Mouse (Mus musculus): Measurements from ENCODE around the gene Vps26a. TPM values are rescaled to one million over a fixed set of nuclear protein-coding genes. Genes with fewer than 3 reads are reported as not detected.

Gene Vps26a
- 1.1 and 8.9 TPM in 2 replicates for polyA plus RNA-seq (2012; ENCODE audit: insufficient read depth, low replicate concordance)

DNA sequence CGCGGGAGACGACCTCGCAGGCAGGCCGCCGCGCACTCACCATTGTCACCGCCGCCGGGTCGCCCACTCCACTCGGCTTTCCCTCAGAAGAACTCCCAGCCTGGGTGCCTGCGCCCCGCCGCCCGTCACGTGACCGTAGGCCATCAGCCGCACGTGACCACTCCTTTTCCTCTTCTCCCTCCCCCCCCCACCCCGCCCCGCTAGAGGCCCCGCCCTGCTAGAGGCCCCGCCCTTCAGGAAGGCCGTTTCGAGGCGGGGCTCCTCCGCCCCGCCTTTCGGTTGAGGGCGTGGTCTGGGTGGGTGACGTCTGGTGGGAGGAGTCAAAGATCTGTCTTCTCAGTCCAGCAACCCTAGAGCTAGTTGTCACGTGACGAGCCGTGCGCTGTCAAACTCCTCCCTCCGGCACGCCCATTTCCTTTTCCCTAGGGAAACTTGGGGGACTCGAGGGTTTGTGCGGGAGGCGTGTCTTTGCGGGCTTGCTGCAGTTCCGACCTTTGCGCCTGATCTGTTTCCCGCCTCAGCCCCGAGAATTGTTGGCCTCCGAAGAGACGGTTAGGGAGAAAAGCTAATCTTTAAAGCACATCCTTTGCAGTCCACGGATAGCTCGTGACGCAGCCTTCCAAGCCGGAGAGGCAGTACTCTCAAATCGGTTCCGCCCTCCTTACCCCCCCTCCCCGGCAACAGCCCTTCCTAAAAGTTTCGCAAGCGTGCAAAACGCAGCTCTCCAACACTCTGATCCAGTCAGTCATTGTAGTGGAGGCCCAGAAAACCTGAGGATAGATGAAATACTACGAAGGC is at the start of gene Vps26a:
Vps26a (minus strand) TSS at position 188 of the 798 bp plus-strand sequence.
- peaks cover 11% of the 10 kb centered on the region for H3K36me3 ChIP-seq (replicated peaks; ENCODE audit: low read length)
- H3K4me1 ChIP-seq: peaks cover 27% of the 10 kb centered on the region
- TF ChIP-seq FLI1 (IDR thresholded peaks at IDR 0.05; ENCODE audit: low read length): no peak
- no peak for TF ChIP-seq GATA1 (IDR thresholded peaks at IDR 0.05; ENCODE audit: borderline replicate concordance, low read length)
- H3K4me3 ChIP-seq (replicated peaks): peak within 1 kb of the TSS; percentile 97
- no peaks in the 10 kb centered on the region for H3K9me3 ChIP-seq
- no peaks in the 10 kb centered on the region for H3K27me3 ChIP-seq (replicated peaks)

DNA sequence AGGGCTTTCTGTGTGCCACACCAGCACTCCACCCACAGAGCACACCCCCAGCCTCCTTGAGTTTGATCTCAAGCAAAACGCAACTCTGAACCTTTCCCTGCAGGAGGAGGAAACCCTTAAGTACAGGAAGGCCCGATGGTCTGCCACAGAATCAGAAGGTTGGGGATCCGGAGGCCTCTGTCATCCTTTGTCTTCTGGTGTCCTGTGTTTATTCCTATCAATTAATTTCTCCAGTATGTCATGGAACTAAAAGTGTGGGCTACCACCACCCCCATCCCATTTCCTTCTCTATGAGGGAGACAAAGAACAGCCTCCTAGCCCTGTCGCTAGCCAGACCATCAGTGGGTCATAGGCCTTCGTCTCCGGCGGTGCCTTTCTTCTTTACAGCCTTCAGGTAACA is 47.9 kb upstream of the Vps26a start:
- no peaks in the 10 kb centered on the region; the same call in 1 of the 2 replicates for H3K9me3 ChIP-seq
- TF ChIP-seq GATA1 (IDR thresholded peaks at IDR 0.05; ENCODE audit: borderline replicate concordance, low read length) (no peak), FLI1 (IDR thresholded peaks at IDR 0.05; ENCODE audit: low read length) (no peak)

DNA sequence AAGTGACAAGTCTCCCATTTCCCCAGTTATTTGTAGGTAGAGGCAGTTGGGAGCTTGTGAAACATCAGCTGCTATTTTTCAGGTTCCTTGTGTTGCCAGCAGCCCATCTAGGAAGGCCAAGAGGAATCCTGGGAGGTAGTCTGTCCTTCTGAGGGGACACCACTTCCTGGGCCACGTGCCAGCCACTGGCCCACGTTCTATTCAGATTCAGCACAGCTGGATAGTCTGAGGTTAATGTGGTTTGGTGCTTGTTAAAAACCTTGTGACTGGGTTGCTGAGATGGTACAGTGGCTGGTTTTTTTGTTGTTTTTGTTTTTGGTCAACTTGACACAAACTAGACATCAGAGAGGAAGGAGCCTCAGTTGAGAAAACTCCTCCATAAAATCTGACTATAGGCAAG is 46.2 kb upstream of the Vps26a start:
- TF ChIP-seq FLI1 (IDR thresholded peaks at IDR 0.05; ENCODE audit: low read length): no peak
- no peak for TF ChIP-seq GATA1 (IDR thresholded peaks at IDR 0.05; ENCODE audit: borderline replicate concordance, low read length)
- Histone ChIP-seq H3K36me3 (replicated peaks; ENCODE audit: low read length) (no peaks in the 10 kb centered on the region), H3K9me3 (no peaks in the 10 kb centered on the region; the same call in 1 of the 2 replicates), H3K27me3 (replicated peaks) (peaks cover 6% of the 10 kb centered on the region), H3K4me3 (replicated peaks) (no peak overlapping the region), H3K4me1 (peaks cover 68% of the 10 kb centered on the region)

More for the DNA sequence above, 47.9 kb upstream of the Vps26a start:
- no peaks in the 10 kb centered on the region for H3K36me3 ChIP-seq (replicated peaks; ENCODE audit: low read length)
- H3K4me1 ChIP-seq: peaks cover 78% of the 10 kb centered on the region
- no peak overlapping the region for H3K4me3 ChIP-seq (replicated peaks)
- H3K27me3 ChIP-seq (replicated peaks): peaks cover 6% of the 10 kb centered on the region

DNA sequence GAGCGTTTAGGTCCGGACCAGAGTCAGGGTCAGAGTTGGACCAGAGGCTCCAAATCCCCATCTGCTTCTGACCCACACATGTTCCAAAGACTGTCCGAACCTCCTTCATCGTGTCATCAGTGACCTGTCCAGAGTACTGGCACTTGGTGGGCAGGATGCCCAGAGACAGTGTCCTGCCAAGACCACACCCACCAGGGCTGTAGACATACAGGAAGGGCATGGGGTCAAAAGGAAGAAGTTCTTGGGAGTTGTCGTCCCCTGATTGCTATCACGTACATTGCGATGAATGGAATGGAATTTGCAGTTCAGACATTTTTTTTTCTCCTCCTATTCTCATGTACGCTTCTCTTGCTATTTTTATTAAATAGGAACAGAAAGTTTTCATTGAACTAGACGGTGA is 43.6 kb upstream of the Vps26a start:
- TF ChIP-seq FLI1 (IDR thresholded peaks at IDR 0.05; ENCODE audit: low read length): no peak
- TF ChIP-seq GATA1 (IDR thresholded peaks at IDR 0.05; ENCODE audit: borderline replicate concordance, low read length): no peak

DNA sequence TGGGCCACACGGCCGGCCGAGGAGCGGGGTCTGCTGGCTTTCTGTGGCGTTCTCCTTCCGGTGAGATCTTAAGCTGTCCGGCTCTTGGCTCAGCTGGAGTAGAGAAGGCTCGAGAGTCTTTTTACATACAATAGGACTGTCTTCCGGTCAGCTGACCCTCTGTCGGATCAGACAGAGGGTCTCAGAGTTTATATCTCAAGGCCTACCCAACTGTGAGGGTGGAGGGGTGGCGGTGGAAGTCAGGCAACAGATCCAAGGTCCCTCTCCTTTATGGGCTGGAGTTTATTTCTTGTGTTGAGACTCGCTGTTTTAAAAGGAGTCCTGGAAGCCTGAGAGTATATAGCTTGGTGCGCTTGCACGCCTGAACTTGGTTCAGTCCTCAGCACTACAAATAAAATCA is 40.7 kb upstream of the Vps26a start, which contains the start of gene Srgn:
Srgn (minus strand) TSS at position 101 of the 400 bp plus-strand sequence.
- Histone ChIP-seq H3K27me3 (replicated peaks) (peaks cover 4% of the 10 kb centered on the region), H3K36me3 (replicated peaks; ENCODE audit: low read length) (no peaks in the 10 kb centered on the region), H3K4me1 (peaks cover 69% of the 10 kb centered on the region), H3K9me3 (no peaks in the 10 kb centered on the region), H3K4me3 (replicated peaks) (no peak within 1 kb of the TSS)
- TF ChIP-seq FLI1 (IDR thresholded peaks at IDR 0.05; ENCODE audit: low read length) (no peak), GATA1 (IDR thresholded peaks at IDR 0.05; ENCODE audit: borderline replicate concordance, low read length) (no peak)

More for the DNA sequence above, 43.6 kb upstream of the Vps26a start:
- H3K36me3 ChIP-seq (replicated peaks; ENCODE audit: low read length): no peaks in the 10 kb centered on the region
- peaks cover 4% of the 10 kb centered on the region for H3K27me3 ChIP-seq (replicated peaks)
- H3K9me3 ChIP-seq: no peaks in the 10 kb centered on the region
- H3K4me1 ChIP-seq: peaks cover 73% of the 10 kb centered on the region
- no peak overlapping the region for H3K4me3 ChIP-seq (replicated peaks)

DNA sequence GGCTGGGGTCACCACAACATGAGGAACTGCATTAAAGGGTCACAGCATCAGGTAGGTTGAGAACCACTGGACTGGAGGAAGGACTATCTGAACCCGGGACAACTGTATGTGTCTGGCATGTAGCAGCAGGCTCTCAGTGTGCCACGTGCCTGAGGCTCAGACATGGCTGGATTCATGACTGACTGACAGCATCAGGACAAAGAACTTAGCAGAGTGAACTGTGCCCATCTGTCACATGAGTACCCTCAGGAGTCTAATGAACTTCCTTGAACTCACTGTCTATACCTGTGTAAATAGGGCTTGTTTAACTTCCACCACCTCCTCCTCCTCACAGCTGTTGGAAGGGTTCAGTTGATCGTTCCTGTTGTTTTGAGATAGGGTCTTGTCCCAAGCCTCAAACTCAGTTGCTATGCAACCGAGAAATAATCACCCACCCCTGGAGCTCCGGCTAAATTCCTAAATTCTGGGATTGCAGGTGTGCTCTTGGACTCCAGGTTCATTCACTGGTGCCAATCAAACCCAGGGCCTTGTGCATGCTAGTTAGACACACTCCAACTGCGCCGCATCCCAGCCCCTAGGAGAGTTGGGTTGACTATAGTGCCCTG is 35.8 kb upstream of the Vps26a start:
- no peaks in the 10 kb centered on the region for H3K27me3 ChIP-seq (replicated peaks)
- H3K4me3 ChIP-seq (replicated peaks): peak overlapping the region; percentile 1
- TF ChIP-seq GATA1 (IDR thresholded peaks at IDR 0.05; ENCODE audit: borderline replicate concordance, low read length): no peak
- TF ChIP-seq FLI1 (IDR thresholded peaks at IDR 0.05; ENCODE audit: low read length): no peak
- H3K4me1 ChIP-seq: peaks cover 81% of the 10 kb centered on the region
- H3K9me3 ChIP-seq: no peaks in the 10 kb centered on the region
- no peaks in the 10 kb centered on the region for H3K36me3 ChIP-seq (replicated peaks; ENCODE audit: low read length)

DNA sequence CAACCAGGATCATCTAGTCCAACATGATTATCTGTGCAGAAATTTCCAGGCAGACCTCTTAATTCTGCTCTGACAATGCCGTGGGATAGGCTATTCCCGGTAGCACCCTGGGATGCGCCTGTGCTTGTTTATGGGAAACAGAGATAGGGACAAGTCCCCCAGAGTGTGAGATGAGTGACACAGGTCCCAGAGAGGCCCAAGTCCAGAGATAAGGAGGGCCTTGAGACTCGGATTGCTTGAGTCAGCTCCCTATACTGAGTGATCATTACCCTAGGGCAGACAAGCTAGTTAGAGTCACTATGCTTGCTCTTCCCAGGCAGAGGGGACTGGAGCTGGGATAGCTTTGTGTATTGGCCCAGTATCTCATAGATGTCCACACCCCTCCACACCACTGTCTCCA is 35.2 kb upstream of the Vps26a start:
- TF ChIP-seq FLI1 (IDR thresholded peaks at IDR 0.05; ENCODE audit: low read length) (no peak), GATA1 (IDR thresholded peaks at IDR 0.05; ENCODE audit: borderline replicate concordance, low read length) (no peak)
- Histone ChIP-seq H3K9me3 (no peaks in the 10 kb centered on the region), H3K36me3 (replicated peaks; ENCODE audit: low read length) (no peaks in the 10 kb centered on the region), H3K4me3 (replicated peaks) (peak overlapping the region; percentile 20), H3K27me3 (replicated peaks) (no peaks in the 10 kb centered on the region), H3K4me1 (peaks cover 81% of the 10 kb centered on the region)

DNA sequence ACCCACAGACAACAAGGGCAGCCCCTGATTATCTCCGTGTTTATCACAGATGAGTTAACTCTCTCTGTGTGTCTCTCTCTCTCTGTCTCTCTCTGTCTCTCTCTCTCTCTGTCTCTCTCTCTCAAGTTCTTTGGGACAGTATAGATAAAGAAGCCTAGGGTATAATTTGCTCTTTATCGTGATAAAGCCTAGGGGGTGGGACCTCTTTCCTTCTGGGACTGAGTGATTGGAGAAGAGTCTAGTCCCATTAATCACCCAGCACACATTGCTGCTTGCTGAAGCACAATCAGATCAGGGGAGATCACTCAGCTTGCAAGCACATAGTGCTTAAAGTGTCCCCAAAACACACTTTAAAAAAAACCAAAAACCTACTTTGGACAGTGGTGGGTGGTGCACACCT is 34.3 kb upstream of the Vps26a start:
- Histone ChIP-seq H3K27me3 (replicated peaks) (no peaks in the 10 kb centered on the region), H3K4me3 (replicated peaks) (no peak overlapping the region), H3K36me3 (replicated peaks; ENCODE audit: low read length) (no peaks in the 10 kb centered on the region), H3K4me1 (peaks cover 76% of the 10 kb centered on the region), H3K9me3 (no peaks in the 10 kb centered on the region)
- no peak for TF ChIP-seq GATA1 (IDR thresholded peaks at IDR 0.05; ENCODE audit: borderline replicate concordance, low read length)
- TF ChIP-seq FLI1 (IDR thresholded peaks at IDR 0.05; ENCODE audit: low read length): no peak

DNA sequence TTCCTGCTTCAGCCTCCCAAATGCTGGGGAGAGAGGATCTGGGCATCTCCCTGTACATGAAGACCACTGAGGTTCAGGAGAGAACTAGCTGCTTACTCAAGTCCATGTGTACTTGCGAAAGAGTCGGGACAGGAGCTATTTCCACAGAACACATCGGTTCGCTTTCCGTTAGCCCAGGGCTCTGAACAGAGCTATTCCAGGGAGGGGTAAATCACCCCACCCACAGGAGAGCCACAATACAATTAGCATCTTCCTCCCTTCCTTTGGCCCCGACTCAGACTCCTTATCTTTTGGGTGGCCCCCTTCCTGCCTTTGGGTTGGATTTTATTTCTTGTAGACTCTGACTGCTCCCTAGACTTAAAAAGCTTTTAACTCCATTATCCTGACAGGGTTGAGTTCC is 30.9 kb upstream of the Vps26a start:
- H3K4me1 ChIP-seq: peaks cover 53% of the 10 kb centered on the region
- TF ChIP-seq FLI1 (IDR thresholded peaks at IDR 0.05; ENCODE audit: low read length) (no peak), GATA1 (IDR thresholded peaks at IDR 0.05; ENCODE audit: borderline replicate concordance, low read length) (no peak)
- H3K9me3 ChIP-seq: no peaks in the 10 kb centered on the region
- peaks cover 3% of the 10 kb centered on the region for H3K36me3 ChIP-seq (replicated peaks; ENCODE audit: low read length)
- no peaks in the 10 kb centered on the region for H3K27me3 ChIP-seq (replicated peaks)
- no peak overlapping the region for H3K4me3 ChIP-seq (replicated peaks)

DNA sequence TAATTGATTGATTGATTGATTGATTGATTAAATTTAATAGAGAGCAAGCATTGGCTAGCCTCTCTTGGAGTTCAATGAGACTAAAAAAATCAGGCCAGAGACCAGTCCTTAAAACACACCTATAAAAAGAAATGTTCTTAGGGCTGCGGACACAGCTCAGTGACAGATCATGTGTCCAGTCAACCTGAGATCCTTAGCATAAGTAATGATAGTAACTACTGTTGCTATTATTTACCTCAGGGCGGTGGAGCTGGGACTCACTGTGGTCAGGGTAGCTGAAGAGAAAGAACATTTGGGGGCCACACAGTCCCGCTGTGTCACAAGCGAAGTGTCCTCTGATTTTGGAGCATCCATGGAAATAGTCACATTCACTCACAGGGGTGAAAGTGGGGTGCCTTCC is 26.2 kb upstream of the Vps26a start:
- Histone ChIP-seq H3K27me3 (replicated peaks) (no peaks in the 10 kb centered on the region), H3K36me3 (replicated peaks; ENCODE audit: low read length) (peaks cover 3% of the 10 kb centered on the region), H3K9me3 (no peaks in the 10 kb centered on the region), H3K4me3 (replicated peaks) (no peak overlapping the region), H3K4me1 (peaks cover 52% of the 10 kb centered on the region)
- TF ChIP-seq GATA1 (IDR thresholded peaks at IDR 0.05; ENCODE audit: borderline replicate concordance, low read length): no peak
- TF ChIP-seq FLI1 (IDR thresholded peaks at IDR 0.05; ENCODE audit: low read length): no peak

Data from megakaryocyte, embryonic 14.5 days (primary cell).